Mouse (Mus musculus): ENCODE measurements around the gene 9530053A07Rik. TPM values are rescaled to one million over a fixed set of nuclear protein-coding genes. Genes with fewer than 3 reads are reported as not detected.

The 9530053A07Rik gene
- polyA plus RNA-seq, 1 experiment: not detected

DNA sequence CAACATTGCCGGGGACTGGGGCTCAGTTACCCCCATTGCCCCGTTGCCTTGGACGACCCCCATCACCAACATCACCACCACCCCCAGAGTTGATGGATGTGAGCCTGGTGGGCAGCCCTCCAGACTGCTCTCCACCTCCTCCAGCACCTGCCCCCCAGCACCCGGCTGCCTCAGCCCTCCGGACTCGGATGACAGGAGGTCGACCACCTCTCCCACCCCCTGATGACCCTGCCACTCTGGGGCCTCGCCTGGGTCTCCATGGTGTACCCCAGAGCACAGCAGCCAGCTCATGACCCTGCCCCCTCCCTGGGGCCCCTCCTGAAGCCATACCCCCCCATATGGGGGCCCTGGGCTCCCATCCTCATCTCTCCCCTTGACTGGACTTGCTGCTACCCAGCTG is 57.4 kb downstream of the 9530053A07Rik start:
- 84% methylated on average over 8 of the region's 8 CpGs for WGBS
- Histone ChIP-seq H3K27ac (ENCODE audit: insufficient read depth, low read depth, low read length) (no peak overlapping the region), H3K36me3 (ENCODE audit: control insufficient read depth, insufficient read depth, low read length) (peaks cover 7% of the 10 kb centered on the region), H3K4me1 (ENCODE audit: control insufficient read depth, insufficient read depth, low read length) (no peaks in the 10 kb centered on the region), H3K4me3 (ENCODE audit: insufficient read depth, low read depth, low read length) (no peak overlapping the region), H3K27me3 (replicated peaks; ENCODE audit: control insufficient read depth, insufficient read depth, low read length) (no peaks in the 10 kb centered on the region)
- no peak for DNase-seq
- TF ChIP-seq POLR2A (IDR thresholded peaks at IDR 0.05; ENCODE audit: low read depth, low read length) (no peak), CTCF (conservative IDR thresholded peaks at IDR 0.05; ENCODE audit: insufficient read depth, insufficient read length, low read depth, low read length) (no peak)

- TF ChIP-seq CTCF (conservative IDR thresholded peaks at IDR 0.05; ENCODE audit: insufficient read depth, insufficient read length, low read depth, low read length) (no peak), POLR2A (IDR thresholded peaks at IDR 0.05; ENCODE audit: low read depth, low read length) (no peak)
- Histone ChIP-seq H3K36me3 (ENCODE audit: control insufficient read depth, insufficient read depth, low read length) (peaks cover 2% of the 10 kb centered on the region; the same call in 1 of the 2 replicates), H3K4me1 (ENCODE audit: control insufficient read depth, insufficient read depth, low read length) (no peaks in the 10 kb centered on the region), H3K4me3 (ENCODE audit: insufficient read depth, low read depth, low read length) (no peak overlapping the region), H3K27ac (ENCODE audit: insufficient read depth, low read depth, low read length) (no peak overlapping the region), H3K27me3 (replicated peaks; ENCODE audit: control insufficient read depth, insufficient read depth, low read length) (no peaks in the 10 kb centered on the region)
- WGBS: 83% methylated on average over 3 of the region's 3 CpGs
- peak; percentile 51 for DNase-seq
Measured at GRCm38 (mm10) chr7:28191489-28191888, 62.2 kb downstream of the 9530053A07Rik start.

DNA sequence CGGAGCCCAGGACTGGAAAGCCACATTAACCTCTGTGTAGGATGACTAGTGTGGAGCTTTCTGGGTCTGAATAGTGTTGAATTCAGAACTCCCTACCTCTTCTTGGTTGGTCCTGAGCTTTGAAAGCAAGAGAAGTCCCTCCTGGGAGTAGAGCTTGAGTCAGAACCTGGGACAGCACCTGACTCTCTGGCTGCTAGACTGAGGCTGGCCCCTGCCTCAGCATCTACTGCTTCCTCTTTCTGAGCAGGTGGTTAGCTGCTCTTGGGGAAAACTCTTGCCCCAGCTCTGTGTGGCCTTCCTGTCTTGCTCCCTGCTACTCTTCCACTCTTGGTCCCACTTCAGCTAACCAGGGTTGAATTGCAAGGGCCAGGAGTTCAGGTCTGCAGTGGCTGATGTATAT is 62.6 kb downstream of the 9530053A07Rik start:
- DNase-seq: no peak
- Histone ChIP-seq H3K27ac (ENCODE audit: insufficient read depth, low read depth, low read length) (no peak overlapping the region), H3K4me1 (ENCODE audit: control insufficient read depth, insufficient read depth, low read length) (no peaks in the 10 kb centered on the region), H3K36me3 (ENCODE audit: control insufficient read depth, insufficient read depth, low read length) (peaks cover under 1% of the 10 kb centered on the region; the same call in 1 of the 2 replicates), H3K27me3 (replicated peaks; ENCODE audit: control insufficient read depth, insufficient read depth, low read length) (no peaks in the 10 kb centered on the region), H3K4me3 (ENCODE audit: insufficient read depth, low read depth, low read length) (no peak overlapping the region)
- 97% methylated on average over 1 of the region's 1 CpGs for WGBS
- TF ChIP-seq CTCF (conservative IDR thresholded peaks at IDR 0.05; ENCODE audit: insufficient read depth, insufficient read length, low read depth, low read length) (no peak), POLR2A (IDR thresholded peaks at IDR 0.05; ENCODE audit: low read depth, low read length) (no peak)

DNA sequence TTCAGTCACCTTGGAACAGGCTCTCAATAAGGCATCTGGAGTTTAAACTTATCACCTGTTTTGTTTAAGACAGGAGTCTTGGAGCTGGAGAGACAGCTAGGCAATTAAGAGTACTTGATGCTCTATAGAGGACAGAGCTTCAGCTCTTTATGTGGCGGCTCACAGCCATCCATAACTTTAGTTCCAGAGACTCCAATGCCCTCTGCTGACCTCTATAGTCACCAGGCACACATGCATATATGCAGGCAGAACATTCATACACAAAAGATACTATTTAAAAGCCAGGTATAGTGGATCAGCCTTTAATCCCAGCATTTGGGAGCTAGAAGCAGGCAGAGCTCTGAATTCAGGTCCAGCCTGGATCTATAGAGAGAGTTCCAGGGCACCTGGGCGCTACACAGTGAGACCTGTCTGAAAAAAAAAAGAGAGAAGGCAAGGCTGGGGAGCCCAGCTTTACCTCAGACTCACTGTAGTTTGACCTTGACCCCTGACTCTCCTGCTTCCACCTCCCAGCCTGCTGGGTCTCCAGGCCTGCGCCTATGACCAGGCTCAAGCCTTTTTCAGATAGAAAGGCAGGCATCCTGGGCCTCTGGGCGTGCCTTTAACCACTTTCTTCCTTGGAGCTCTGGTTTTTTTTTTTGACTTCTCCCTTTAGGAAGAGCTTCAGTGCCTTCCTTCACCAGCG is 66.3 kb downstream of the 9530053A07Rik start:
- Histone ChIP-seq H3K36me3 (ENCODE audit: control insufficient read depth, insufficient read depth, low read length) (no peaks in the 10 kb centered on the region), H3K27me3 (replicated peaks; ENCODE audit: control insufficient read depth, insufficient read depth, low read length) (no peaks in the 10 kb centered on the region), H3K27ac (ENCODE audit: insufficient read depth, low read depth, low read length) (no peak overlapping the region), H3K4me1 (ENCODE audit: control insufficient read depth, insufficient read depth, low read length) (no peaks in the 10 kb centered on the region), H3K4me3 (ENCODE audit: insufficient read depth, low read depth, low read length) (no peak overlapping the region)
- 84% methylated on average over 5 of the region's 5 CpGs for WGBS
- TF ChIP-seq CTCF (conservative IDR thresholded peaks at IDR 0.05; ENCODE audit: insufficient read depth, insufficient read length, low read depth, low read length) (no peak), POLR2A (IDR thresholded peaks at IDR 0.05; ENCODE audit: low read depth, low read length) (no peak)
- DNase-seq: no peak

DNA sequence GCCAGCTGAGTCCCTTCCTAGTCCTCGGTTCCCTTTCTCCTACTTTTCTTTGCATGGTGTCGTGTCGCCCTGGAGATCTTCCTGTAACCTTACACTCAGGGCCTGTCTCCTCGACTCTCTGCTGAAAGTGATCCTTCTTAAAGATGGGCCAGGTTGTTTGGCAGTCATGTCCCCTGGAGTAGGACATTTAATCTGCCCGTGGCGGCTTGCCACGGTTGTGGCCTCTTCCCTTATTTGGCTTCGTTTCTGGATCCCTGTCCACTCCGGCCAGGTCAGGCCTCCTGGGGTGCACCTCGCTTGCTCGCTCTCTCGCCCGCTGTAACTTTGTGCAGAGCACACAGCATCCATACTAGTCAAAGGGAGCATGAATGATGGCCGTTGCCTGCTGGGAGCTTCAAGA is 67.3 kb downstream of the 9530053A07Rik start:
- TF ChIP-seq POLR2A (IDR thresholded peaks at IDR 0.05; ENCODE audit: low read depth, low read length): no peak
- TF ChIP-seq CTCF (conservative IDR thresholded peaks at IDR 0.05; ENCODE audit: insufficient read depth, insufficient read length, low read depth, low read length): no peak
- 49% methylated on average over 14 of the region's 14 CpGs for WGBS

DNA sequence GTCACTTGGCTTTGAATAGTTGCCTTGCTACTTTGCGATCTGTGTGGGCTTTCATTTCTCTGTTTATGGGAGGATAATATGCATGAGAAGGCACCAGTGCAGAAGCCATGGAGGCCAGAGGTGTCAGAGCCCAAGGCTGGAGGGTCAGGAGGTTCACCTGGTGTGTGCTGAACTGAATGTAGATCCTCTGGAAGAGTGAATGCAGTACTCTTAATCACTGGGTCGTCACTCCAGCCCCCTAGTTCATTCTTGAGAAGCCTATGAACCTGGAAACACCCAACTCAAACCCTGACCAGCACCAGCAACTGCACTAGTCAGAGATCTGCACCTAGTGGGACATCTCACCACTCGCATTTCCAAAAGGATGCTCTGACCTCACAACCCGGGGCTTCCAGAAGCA is 69.8 kb downstream of the 9530053A07Rik start:
- no peaks in the 10 kb centered on the region for H3K27me3 ChIP-seq (replicated peaks; ENCODE audit: control insufficient read depth, insufficient read depth, low read length)
- no peaks in the 10 kb centered on the region; the same call in 1 of the 2 replicates for H3K4me1 ChIP-seq (ENCODE audit: control insufficient read depth, insufficient read depth, low read length)
- DNase-seq: no peak
- no peak overlapping the region for H3K4me3 ChIP-seq (ENCODE audit: insufficient read depth, low read depth, low read length)
- TF ChIP-seq CTCF (conservative IDR thresholded peaks at IDR 0.05; ENCODE audit: insufficient read depth, insufficient read length, low read depth, low read length) (no peak), POLR2A (IDR thresholded peaks at IDR 0.05; ENCODE audit: low read depth, low read length) (no peak)
- no peak overlapping the region for H3K27ac ChIP-seq (ENCODE audit: insufficient read depth, low read depth, low read length)
- WGBS: 57% methylated on average over 4 of the region's 4 CpGs
- H3K36me3 ChIP-seq (ENCODE audit: control insufficient read depth, insufficient read depth, low read length): no peaks in the 10 kb centered on the region

More for the DNA sequence above, 67.3 kb downstream of the 9530053A07Rik start:
- Histone ChIP-seq H3K4me3 (ENCODE audit: insufficient read depth, low read depth, low read length) (no peak overlapping the region), H3K27ac (ENCODE audit: insufficient read depth, low read depth, low read length) (no peak overlapping the region), H3K4me1 (ENCODE audit: control insufficient read depth, insufficient read depth, low read length) (no peaks in the 10 kb centered on the region), H3K36me3 (ENCODE audit: control insufficient read depth, insufficient read depth, low read length) (no peaks in the 10 kb centered on the region), H3K27me3 (replicated peaks; ENCODE audit: control insufficient read depth, insufficient read depth, low read length) (no peaks in the 10 kb centered on the region)
- peak; percentile 36 for DNase-seq

GRCm38 (mm10) chr7:28203207-28204108 is 74.2 kb downstream of the 9530053A07Rik start:
- Histone ChIP-seq H3K36me3 (ENCODE audit: control insufficient read depth, insufficient read depth, low read length) (no peaks in the 10 kb centered on the region), H3K4me3 (ENCODE audit: insufficient read depth, low read depth, low read length) (no peak overlapping the region), H3K4me1 (ENCODE audit: control insufficient read depth, insufficient read depth, low read length) (no peaks in the 10 kb centered on the region; the same call in 1 of the 2 replicates), H3K27ac (ENCODE audit: insufficient read depth, low read depth, low read length) (no peak overlapping the region), H3K27me3 (replicated peaks; ENCODE audit: control insufficient read depth, insufficient read depth, low read length) (no peaks in the 10 kb centered on the region)
- 31% methylated on average over 19 of the region's 19 CpGs for WGBS
- TF ChIP-seq CTCF (conservative IDR thresholded peaks at IDR 0.05; ENCODE audit: insufficient read depth, insufficient read length, low read depth, low read length) (no peak), POLR2A (IDR thresholded peaks at IDR 0.05; ENCODE audit: low read depth, low read length) (no peak)
- peak; percentile 83 for DNase-seq
